Mouse (Mus musculus): ENCODE data around the gene Gimap4.
"Not testable (repeated sequence)": the region's sequence is repeated elsewhere in the genome, so short reads cannot be mapped to it uniquely, and the experiment has no call there.

Gimap4 gene

GRCm38 (mm10) chr6:48675931-48676859, 8.2 kb upstream of the Gimap4 start, which contains the start of gene Gimap9:
Gene Gimap9, plus strand, starts transcription at chr6:48676129.
- DNase-seq (ENCODE audit: low read depth, low spot score): no peak

DNA sequence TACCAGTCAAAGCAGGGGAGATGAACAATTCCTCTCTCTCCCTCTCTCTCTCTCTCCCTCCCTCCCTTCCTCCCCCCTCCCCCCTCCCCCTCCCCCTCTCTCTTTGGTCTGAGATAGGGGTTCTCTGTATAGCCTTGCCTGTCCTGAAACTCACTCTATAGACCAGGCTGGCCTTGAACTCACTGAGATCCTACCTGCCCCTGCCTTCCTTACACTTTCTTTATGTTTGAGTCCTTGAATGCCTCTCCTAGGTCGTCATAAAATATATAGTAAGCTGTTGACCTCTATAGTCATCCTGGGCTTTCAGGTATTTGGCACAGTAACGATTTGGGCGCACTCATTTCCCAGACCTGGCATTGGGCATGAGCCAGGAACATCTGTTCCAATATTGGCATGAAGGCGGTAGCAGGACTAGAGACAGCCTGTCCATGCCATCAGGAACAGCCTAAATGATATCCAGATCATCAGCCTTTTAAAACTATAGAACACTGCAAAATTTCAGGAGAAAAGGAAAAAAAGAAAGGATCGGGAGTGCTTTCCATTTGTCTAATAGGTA, 7.4 kb upstream of the Gimap4 start:
- no peak for DNase-seq (ENCODE audit: low read depth, low spot score)

GRCm38 (mm10) chr6:48677492-48678345, 6.6 kb upstream of the Gimap4 start:
- no peak for DNase-seq (ENCODE audit: low read depth, low spot score)

DNA sequence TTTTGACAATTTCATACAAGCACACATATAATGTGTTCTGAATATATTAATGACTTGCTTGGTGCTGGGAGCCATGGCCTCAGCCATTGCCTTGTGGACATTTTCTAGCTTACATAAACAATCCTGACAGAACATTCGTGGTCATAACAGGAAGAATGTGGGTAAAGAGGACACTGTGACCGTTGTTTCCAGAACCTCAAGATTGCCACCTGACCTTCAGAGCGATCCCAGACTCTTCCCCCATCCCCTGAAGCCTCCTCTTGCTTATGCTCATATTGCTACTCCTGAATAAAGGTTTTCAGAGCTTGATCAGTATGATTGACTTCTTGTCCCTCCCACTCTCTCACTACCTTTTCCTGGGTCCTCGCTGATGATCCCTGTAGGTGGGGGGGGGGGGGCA, 6.0 kb upstream of the Gimap4 start:
- DNase-seq (ENCODE audit: low read depth, low spot score): no peak

GRCm38 (mm10) chr6:48679701-48680100, 4.6 kb upstream of the Gimap4 start:
- DNase-seq (ENCODE audit: low read depth, low spot score): no peak

DNA sequence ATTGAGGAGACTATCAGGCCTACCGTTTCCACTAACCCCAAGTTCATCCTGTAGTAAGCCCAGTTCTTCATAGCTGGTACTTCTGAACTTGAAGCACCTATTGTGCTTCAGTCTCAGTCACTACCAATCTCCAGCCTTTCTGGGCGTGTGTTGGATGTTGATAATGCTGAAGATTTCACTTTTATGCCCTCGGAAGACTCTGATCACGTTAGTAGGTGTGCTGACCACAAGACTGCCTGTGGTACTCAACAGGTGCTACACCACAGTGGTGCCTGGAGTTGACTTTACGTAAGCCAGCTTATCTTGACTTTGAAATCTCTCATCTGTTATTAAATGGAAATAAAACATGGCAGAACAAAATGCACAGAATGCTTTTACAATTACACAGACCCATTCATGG, 3.9 kb upstream of the Gimap4 start:
- no peak for DNase-seq (ENCODE audit: low read depth, low spot score)

- DNase-seq (ENCODE audit: low read depth, low spot score): no peak
Measured at GRCm38 (mm10) chr6:48681472-48682090, 2.8 kb upstream of the Gimap4 start.

GRCm38 (mm10) chr6:48682271-48682670, 2.1 kb upstream of the Gimap4 start:
- no peak for DNase-seq (ENCODE audit: low read depth, low spot score)

GRCm38 (mm10) chr6:48683263-48683821, 1.0 kb upstream of the Gimap4 start:
- DNase-seq (ENCODE audit: low read depth, low spot score): not testable (repeated sequence)

DNA sequence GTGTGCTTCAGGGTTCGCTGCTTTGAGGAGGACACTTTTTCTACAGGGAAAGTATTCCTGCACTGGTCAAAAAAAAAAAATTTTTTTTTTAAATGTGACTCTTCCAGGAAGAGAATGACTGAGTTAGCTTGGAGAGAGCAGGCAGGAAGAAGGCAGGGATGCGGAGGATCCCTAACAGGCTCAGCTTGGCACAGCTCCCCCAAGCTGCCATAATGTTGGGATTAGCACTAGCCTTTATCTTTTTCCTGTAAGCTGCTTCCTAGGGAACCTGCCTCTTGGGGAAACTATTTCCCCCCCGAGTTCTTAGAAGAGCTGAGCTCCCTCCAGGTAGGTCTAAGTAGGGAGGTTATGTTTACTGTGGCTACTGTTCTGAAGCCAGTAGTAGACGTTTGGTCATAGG, 457 bp downstream of the Gimap4 start:
- DNase-seq (ENCODE audit: low read depth, low spot score): no peak

GRCm38 (mm10) chr6:48685251-48685650, 902 bp downstream of the Gimap4 start:
- no peak for DNase-seq (ENCODE audit: low read depth, low spot score)

- no peak for DNase-seq (ENCODE audit: low read depth, low spot score)
Measured at GRCm38 (mm10) chr6:48685694-48686665, 1.6 kb downstream of the Gimap4 start.

GRCm38 (mm10) chr6:48687077-48687476, 2.7 kb downstream of the Gimap4 start:
- DNase-seq (ENCODE audit: low read depth, low spot score): no peak

- DNase-seq (ENCODE audit: low read depth, low spot score): no peak
Measured at GRCm38 (mm10) chr6:48689320-48689719, 5.0 kb downstream of the Gimap4 start.

GRCm38 (mm10) chr6:48692962-48693361, 8.6 kb downstream of the Gimap4 start:
- DNase-seq (ENCODE audit: low read depth, low spot score): no peak

DNA sequence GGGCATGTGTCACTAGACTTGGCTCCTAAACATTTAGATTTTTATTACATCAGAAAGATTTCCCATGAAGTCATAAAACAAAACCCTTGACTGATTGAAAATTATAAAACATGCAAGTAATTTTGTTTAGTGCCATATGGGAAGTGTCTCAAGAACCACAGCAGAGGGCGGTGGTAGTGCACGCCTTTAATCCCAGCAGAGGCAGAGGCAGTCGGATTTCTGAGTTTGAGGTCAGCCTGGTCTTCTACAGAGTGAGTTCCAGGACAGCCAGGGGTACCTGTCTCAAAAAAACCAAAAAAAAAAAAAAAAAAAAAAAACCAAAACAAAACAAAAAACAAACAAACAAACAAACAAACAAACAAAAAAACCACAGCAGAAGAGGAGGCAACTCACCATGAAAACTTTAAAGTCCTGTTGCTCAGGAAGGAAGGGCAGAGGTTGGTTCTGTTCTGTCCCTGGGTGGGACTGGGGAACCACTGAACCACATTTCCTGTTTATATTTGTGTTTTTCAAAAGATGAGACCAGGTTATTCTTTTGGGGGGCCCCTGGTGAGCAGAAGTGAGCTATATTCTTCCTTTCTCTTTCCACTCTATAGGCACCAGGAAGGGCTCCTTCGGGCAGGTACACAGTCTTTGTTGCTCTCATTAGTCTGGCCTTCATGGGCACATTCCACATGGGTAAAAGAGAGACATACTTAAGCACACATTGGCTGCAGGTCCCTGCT, 12.6 kb downstream of the Gimap4 start:
- no peak for DNase-seq (ENCODE audit: low read depth, low spot score)

- DNase-seq (ENCODE audit: low read depth, low spot score): no peak
Measured at GRCm38 (mm10) chr6:48697555-48697930, 13.2 kb downstream of the Gimap4 start.

DNA sequence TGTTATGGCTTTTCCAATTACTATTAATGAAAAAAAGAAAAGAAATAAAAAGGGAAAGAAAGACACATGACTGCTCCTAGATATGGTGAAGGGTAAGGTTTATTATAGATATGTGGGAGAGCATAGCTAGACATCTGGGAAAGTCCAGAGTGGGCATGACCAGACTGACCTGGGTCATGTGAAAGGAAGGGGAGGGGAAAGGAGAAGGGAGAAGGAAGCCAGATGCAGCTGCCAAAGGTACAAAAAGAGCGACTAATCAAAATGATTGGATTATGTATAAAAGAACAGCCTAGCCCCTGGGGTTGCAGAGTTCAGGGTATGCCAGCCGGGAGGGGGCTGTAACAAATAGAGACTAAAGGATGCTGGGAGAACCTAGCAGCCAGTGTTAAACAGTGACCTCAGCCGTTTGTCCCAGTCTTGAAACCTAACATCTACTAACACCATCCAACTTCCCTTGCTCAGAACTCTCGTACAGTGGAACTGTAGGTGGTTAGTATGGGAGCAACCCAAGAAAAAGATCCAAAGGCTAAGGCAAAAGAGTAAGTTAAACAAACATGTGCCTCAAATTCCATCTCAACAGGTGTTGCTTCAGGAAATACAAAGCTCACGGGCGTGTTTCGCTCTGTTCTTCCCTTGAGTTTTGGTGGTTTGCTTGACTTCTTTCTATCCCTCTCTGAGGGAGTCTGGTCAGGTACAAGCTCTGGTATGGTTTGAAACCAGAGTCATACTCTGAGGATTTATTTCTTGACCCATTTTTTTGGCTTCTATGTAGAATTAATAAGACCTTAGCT, 13.9 kb downstream of the Gimap4 start:
- no peak for DNase-seq (ENCODE audit: low read depth, low spot score)

- DNase-seq (ENCODE audit: low read depth, low spot score): no peak
Measured at GRCm38 (mm10) chr6:48698888-48699287, 14.5 kb downstream of the Gimap4 start.
